Mouse (Mus musculus) E14TG2a.4 (cell line): Measurements from ENCODE around the gene Nt5c2.

Experiments used
- CTCF ChIP-seq: conservative IDR thresholded peaks from 2 replicates; pipeline ENCODE4 v1.5.1; 2014; ENCODE audit warnings: low read length
- NANOG ChIP-seq: IDR thresholded peaks from 2 replicates; pipeline ENCODE4 v1.6.1; 2014; ENCODE audit warnings: borderline replicate concordance, low read length, mixed read lengths
- POU5F1 ChIP-seq: IDR thresholded peaks from 2 replicates; pipeline ENCODE4 v1.6.1; 2014; ENCODE audit warnings: low read length, borderline replicate concordance

DNA sequence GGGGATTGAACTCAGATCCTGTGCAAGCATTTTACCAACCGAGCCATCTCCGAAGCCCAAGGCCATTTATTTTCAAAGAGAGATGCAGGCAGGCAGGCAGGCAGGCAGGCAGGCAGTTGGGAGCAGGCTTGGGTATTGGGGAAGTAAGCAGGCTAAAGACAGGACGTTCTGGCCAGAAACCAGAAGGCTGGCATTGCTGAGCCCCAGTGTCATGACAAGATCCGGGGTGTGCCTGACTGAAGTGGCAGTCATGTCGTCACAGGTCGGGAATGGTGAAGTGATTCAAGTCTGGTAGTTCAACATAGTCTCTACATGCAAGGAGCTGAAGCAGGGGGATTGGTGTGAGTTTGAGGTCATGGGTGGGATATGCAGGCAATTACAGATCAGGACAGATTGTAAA is 27.3 kb downstream of the Nt5c2 start:
- no peak for TF ChIP-seq CTCF
- no peak for TF ChIP-seq NANOG
- TF ChIP-seq POU5F1 = no peak
